Mouse (Mus musculus): ENCODE measurements around the gene Ksr1. TPM values are rescaled to one million over a fixed set of nuclear protein-coding genes. Genes with fewer than 3 reads are reported as not detected.

Ksr1 gene
- polyA plus RNA-seq, 1 experiment from 2014 or later, result 3.2 TPM

GRCm38 (mm10) chr11:79142381-79142780, 3.8 kb downstream of the Ksr1 start:
- H3K4me1 ChIP-seq (ENCODE audit: control insufficient read depth, insufficient read depth, low read length), result peaks cover 23% of the 10 kb centered on the region
- no peak for ATAC-seq (ENCODE audit: insufficient read depth, low FRiP score)
- H3K4me3 ChIP-seq (replicated peaks; ENCODE audit: low read length), result no peak overlapping the region
- no peaks in the 10 kb centered on the region for H3K9me3 ChIP-seq (replicated peaks; ENCODE audit: control insufficient read depth, low read length)
- WGBS, result 81% methylated on average over 11 of the region's 11 CpGs
- no peaks in the 10 kb centered on the region for H3K36me3 ChIP-seq (ENCODE audit: control insufficient read depth, insufficient read depth, low read length)
- H3K9ac ChIP-seq (ENCODE audit: low read length), result no peak overlapping the region
- H3K27me3 ChIP-seq (ENCODE audit: control insufficient read depth, insufficient read depth, low read length), result no peaks in the 10 kb centered on the region
- H3K4me2 ChIP-seq (ENCODE audit: low read depth, low read length), result no peak overlapping the region
- H3K27ac ChIP-seq (ENCODE audit: low read length), result no peak overlapping the region

GRCm38 (mm10) chr11:79141235-79142109, 4.7 kb downstream of the Ksr1 start:
- Histone ChIP-seq H3K4me3 (replicated peaks; ENCODE audit: low read length) (no peak overlapping the region), H3K36me3 (ENCODE audit: control insufficient read depth, insufficient read depth, low read length) (no peaks in the 10 kb centered on the region), H3K27me3 (ENCODE audit: control insufficient read depth, insufficient read depth, low read length) (no peaks in the 10 kb centered on the region), H3K9ac (ENCODE audit: low read length) (no peak overlapping the region), H3K4me1 (ENCODE audit: control insufficient read depth, insufficient read depth, low read length) (peaks cover 24% of the 10 kb centered on the region), H3K9me3 (replicated peaks; ENCODE audit: control insufficient read depth, low read length) (no peaks in the 10 kb centered on the region), H3K4me2 (ENCODE audit: low read depth, low read length) (no peak overlapping the region), H3K27ac (ENCODE audit: low read length) (no peak overlapping the region)
- WGBS, result 34% methylated on average over 11 of the region's 11 CpGs
- no peak for ATAC-seq (ENCODE audit: insufficient read depth, low FRiP score)

DNA sequence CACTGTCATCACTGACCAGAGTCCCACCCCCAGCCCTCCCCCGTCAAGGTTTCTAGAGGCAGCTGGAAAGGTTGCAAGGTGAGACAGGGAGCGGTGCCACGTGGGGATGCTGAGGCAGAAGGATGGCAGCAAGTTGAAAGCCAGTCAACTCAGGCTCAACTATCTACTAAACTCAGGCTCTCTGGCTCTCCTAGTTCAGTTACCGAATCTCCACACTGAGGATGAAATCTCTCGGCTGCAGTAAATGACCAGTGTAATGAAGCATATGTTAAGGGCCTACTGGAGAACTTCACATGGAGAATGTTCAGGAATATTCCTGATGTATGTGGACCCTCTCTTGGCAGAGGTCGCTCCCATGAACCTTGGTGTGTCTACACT, 5.7 kb downstream of the Ksr1 start:
- Histone ChIP-seq H3K4me2 (ENCODE audit: low read depth, low read length) (no peak overlapping the region), H3K36me3 (ENCODE audit: control insufficient read depth, insufficient read depth, low read length) (no peaks in the 10 kb centered on the region), H3K4me1 (ENCODE audit: control insufficient read depth, insufficient read depth, low read length) (peaks cover 34% of the 10 kb centered on the region), H3K27me3 (ENCODE audit: control insufficient read depth, insufficient read depth, low read length) (no peaks in the 10 kb centered on the region), H3K4me3 (replicated peaks; ENCODE audit: low read length) (no peak overlapping the region), H3K9me3 (replicated peaks; ENCODE audit: control insufficient read depth, low read length) (no peaks in the 10 kb centered on the region), H3K27ac (ENCODE audit: low read length) (no peak overlapping the region), H3K9ac (ENCODE audit: low read length) (no peak overlapping the region)
- WGBS, result 90% methylated on average over 6 of the region's 6 CpGs
- ATAC-seq (ENCODE audit: insufficient read depth, low FRiP score), result no peak

DNA sequence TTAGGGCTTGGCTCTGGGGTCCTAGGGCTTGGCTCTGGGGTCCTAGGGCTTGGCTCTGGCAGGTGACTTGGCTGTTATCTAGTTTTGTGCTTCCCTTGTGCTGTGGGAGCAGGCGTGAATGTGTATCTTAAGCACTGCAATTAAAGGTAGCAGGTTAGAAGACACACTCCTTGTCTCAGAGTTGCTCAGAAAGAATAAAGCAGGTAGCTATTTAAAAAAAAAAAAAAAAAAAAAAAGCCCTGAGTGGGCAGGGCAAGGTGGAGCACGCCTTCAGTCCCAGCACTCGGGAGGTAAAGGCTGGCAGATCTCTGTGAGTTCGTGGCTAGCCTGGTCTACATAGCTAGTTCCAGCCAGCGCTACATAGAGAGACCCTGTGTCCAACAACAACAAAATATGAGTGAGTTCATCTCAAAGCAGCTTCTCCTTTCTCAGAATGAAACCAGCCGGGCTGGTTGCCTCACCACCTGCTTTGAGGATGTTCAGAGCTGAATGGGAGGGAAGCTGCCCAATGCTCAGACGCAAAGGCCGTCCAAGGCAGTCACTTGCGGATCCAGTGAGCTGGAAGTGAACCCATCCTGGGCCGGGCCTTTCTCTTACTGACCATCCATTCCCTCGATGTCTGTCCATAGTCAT, 6.2 kb downstream of the Ksr1 start:
- Histone ChIP-seq H3K27ac (ENCODE audit: low read length) (no peak overlapping the region), H3K9me3 (replicated peaks; ENCODE audit: control insufficient read depth, low read length) (no peaks in the 10 kb centered on the region), H3K4me3 (replicated peaks; ENCODE audit: low read length) (no peak overlapping the region), H3K4me1 (ENCODE audit: control insufficient read depth, insufficient read depth, low read length) (peaks cover 36% of the 10 kb centered on the region), H3K9ac (ENCODE audit: low read length) (no peak overlapping the region), H3K36me3 (ENCODE audit: control insufficient read depth, insufficient read depth, low read length) (no peaks in the 10 kb centered on the region), H3K4me2 (ENCODE audit: low read depth, low read length) (no peak overlapping the region), H3K27me3 (ENCODE audit: control insufficient read depth, insufficient read depth, low read length) (no peaks in the 10 kb centered on the region)
- ATAC-seq (ENCODE audit: insufficient read depth, low FRiP score), result no peak
- WGBS, result 85% methylated on average over 11 of the region's 11 CpGs

GRCm38 (mm10) chr11:79138621-79139020, 7.6 kb downstream of the Ksr1 start:
- Histone ChIP-seq H3K27ac (ENCODE audit: low read length) (no peak overlapping the region), H3K4me1 (ENCODE audit: control insufficient read depth, insufficient read depth, low read length) (peaks cover 30% of the 10 kb centered on the region), H3K4me3 (replicated peaks; ENCODE audit: low read length) (no peak overlapping the region), H3K4me2 (ENCODE audit: low read depth, low read length) (no peak overlapping the region), H3K9me3 (replicated peaks; ENCODE audit: control insufficient read depth, low read length) (no peaks in the 10 kb centered on the region), H3K27me3 (ENCODE audit: control insufficient read depth, insufficient read depth, low read length) (no peaks in the 10 kb centered on the region), H3K9ac (ENCODE audit: low read length) (no peak overlapping the region), H3K36me3 (ENCODE audit: control insufficient read depth, insufficient read depth, low read length) (no peaks in the 10 kb centered on the region)
- no peak for ATAC-seq (ENCODE audit: insufficient read depth, low FRiP score)
- 83% methylated on average over 6 of the region's 6 CpGs for WGBS

- Histone ChIP-seq H3K4me1 (ENCODE audit: control insufficient read depth, insufficient read depth, low read length) (peaks cover 29% of the 10 kb centered on the region), H3K27ac (ENCODE audit: low read length) (no peak overlapping the region), H3K27me3 (ENCODE audit: control insufficient read depth, insufficient read depth, low read length) (no peaks in the 10 kb centered on the region), H3K9me3 (replicated peaks; ENCODE audit: control insufficient read depth, low read length) (no peaks in the 10 kb centered on the region), H3K9ac (ENCODE audit: low read length) (no peak overlapping the region), H3K4me3 (replicated peaks; ENCODE audit: low read length) (no peak overlapping the region), H3K4me2 (ENCODE audit: low read depth, low read length) (no peak overlapping the region), H3K36me3 (ENCODE audit: control insufficient read depth, insufficient read depth, low read length) (no peaks in the 10 kb centered on the region)
- 80% methylated on average over 5 of the region's 5 CpGs for WGBS
- no peak for ATAC-seq (ENCODE audit: insufficient read depth, low FRiP score)
Observed at GRCm38 (mm10) chr11:79137245-79137644, 9.0 kb downstream of the Ksr1 start.

DNA sequence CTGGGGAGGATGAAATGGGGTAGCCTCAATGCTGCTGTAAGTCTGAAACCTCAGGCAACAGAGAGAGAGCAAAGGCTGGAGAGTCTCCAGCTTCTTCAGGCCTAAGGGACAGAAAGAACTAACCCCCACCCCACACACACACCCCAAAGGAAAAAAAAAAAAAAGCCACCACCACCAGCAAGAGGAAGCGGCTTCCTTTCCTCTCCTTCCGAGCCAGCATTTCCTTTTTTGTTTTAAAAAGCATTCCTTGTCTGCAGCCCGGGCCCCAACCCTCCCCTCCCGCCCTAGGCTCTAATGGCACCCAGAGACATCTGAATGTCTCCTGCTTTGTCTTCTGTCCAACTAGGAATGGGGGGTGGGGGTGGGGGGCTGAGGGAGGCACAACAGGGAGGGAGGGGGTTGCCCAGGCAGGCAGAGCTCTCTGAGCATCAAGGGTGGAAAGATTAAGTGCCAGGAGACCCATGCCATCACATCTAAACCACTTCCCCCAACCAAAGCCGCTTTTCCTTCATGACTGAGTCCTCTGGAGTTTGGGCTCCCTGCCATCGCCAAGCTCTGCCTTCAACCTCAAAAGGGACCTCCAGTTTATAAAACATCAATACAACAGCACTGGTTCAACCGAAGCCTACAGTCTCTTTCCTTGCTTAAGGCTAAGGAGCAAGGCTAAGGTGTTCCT, 10.4 kb downstream of the Ksr1 start:
- no peak overlapping the region for H3K9ac ChIP-seq (ENCODE audit: low read length)

GRCm38 (mm10) chr11:79135105-79135503, 11.1 kb downstream of the Ksr1 start:
- Histone ChIP-seq H3K9me3 (replicated peaks; ENCODE audit: control insufficient read depth, low read length) (no peaks in the 10 kb centered on the region), H3K27me3 (ENCODE audit: control insufficient read depth, insufficient read depth, low read length) (no peaks in the 10 kb centered on the region), H3K9ac (ENCODE audit: low read length) (no peak overlapping the region), H3K4me1 (ENCODE audit: control insufficient read depth, insufficient read depth, low read length) (peaks cover 25% of the 10 kb centered on the region), H3K4me2 (ENCODE audit: low read depth, low read length) (no peak overlapping the region), H3K27ac (ENCODE audit: low read length) (no peak overlapping the region), H3K36me3 (ENCODE audit: control insufficient read depth, insufficient read depth, low read length) (no peaks in the 10 kb centered on the region), H3K4me3 (replicated peaks; ENCODE audit: low read length) (no peak overlapping the region)
- ATAC-seq (ENCODE audit: insufficient read depth, low FRiP score), result no peak
- 93% methylated on average over 13 of the region's 13 CpGs for WGBS

More for the DNA sequence above, 10.4 kb downstream of the Ksr1 start:
- H3K4me3 ChIP-seq (replicated peaks; ENCODE audit: low read length), result no peak overlapping the region
- H3K36me3 ChIP-seq (ENCODE audit: control insufficient read depth, insufficient read depth, low read length), result no peaks in the 10 kb centered on the region
- H3K27me3 ChIP-seq (ENCODE audit: control insufficient read depth, insufficient read depth, low read length), result no peaks in the 10 kb centered on the region
- H3K4me1 ChIP-seq (ENCODE audit: control insufficient read depth, insufficient read depth, low read length), result peaks cover 25% of the 10 kb centered on the region
- WGBS, result 31% methylated on average over 7 of the region's 7 CpGs
- H3K9me3 ChIP-seq (replicated peaks; ENCODE audit: control insufficient read depth, low read length), result no peaks in the 10 kb centered on the region
- peak overlapping the region; percentile 73 for H3K27ac ChIP-seq (ENCODE audit: low read length)
- 0 out of 2 replicates have a peak overlapping the region, but pooled peaks have one; percentile 15 for H3K4me2 ChIP-seq (ENCODE audit: low read depth, low read length)
- no peak for ATAC-seq (ENCODE audit: insufficient read depth, low FRiP score)

All from stomach, embryonic 16.5 days (tissue).